Mouse (Mus musculus): ENCODE results near the gene Tmem50b. TPM values are rescaled to one million over a fixed set of nuclear protein-coding genes. Genes with fewer than 3 reads are reported as not detected.
A peak's percentile ranks its signal among the peaks of the same experiment; 100 is the strongest.

The Tmem50b gene
- polyA plus RNA-seq, 1 experiment from 2014 or later, result 60.5 TPM

DNA sequence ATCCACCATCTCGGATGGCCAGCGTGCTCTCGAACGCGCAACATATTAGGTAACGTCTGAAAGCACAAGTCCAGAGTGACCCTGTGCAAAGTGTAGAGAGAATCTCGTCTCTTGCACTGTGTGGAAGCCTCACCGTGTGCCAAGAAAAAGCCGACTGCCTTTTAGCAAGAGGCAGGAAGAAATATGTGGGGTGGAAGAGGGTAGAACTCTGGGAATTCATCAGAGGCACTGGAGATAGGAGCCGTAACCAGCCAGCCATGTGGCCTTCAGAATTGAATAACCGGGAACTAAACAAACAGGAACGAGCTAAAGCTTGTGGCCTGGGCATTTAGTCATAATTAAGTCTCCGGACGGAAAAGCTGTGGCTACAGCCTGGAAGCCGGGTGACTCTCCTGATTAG, 40.9 kb downstream of the Tmem50b start:
- no peak overlapping the region for H3K9ac ChIP-seq (ENCODE audit: low read depth, low read length)
- H3K4me3 ChIP-seq (ENCODE audit: low read depth, low read length), result no peak overlapping the region
- ATAC-seq (replicated peaks; ENCODE audit: insufficient number of reproducible peaks, low FRiP score, low TSS enrichment), result no peak
- H3K27me3 ChIP-seq (ENCODE audit: control insufficient read depth, insufficient read depth, low read length), result no peaks in the 10 kb centered on the region
- peaks cover 23% of the 10 kb centered on the region for H3K4me1 ChIP-seq (ENCODE audit: control insufficient read depth, insufficient read depth, low read length)
- no peak overlapping the region for H3K4me2 ChIP-seq
- no peaks in the 10 kb centered on the region for H3K9me3 ChIP-seq (replicated peaks; ENCODE audit: control insufficient read depth, low read length)
- 85% methylated on average over 15 of the region's 15 CpGs for WGBS (ENCODE audit: insufficient replicate concordance)
- peaks cover 25% of the 10 kb centered on the region for H3K36me3 ChIP-seq (ENCODE audit: control insufficient read depth, insufficient read depth, low read length)
- H3K27ac ChIP-seq (ENCODE audit: low read depth, low read length), result no peak overlapping the region

DNA sequence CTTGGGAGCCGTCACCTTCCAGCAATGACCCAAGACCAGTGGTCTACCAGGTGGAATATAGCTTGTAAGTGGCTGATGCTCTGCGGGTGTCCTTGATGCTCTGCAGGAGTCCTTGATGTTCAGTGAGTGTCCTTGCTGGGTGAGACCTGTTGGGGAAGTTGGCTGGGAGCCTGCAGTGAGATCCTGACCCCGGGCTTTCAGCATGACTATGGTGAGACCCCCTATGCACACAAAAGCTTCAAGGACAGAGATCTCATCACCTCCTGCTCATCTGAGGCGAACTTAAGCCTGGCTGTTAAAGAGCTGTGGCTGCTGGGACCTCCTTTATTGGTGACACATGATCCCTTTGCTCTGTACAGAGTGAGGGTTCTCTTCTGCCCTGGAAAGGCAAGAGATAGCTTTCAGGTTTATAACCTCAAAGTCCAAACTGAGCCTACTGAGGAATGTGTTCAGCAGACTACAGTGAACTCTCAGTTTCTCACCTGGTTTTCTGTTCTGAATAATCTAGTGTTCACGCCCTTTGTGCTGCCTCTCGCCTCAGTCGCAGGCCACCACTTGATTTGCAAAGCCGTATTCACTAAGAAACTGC, 42.5 kb downstream of the Tmem50b start:
- H3K4me3 ChIP-seq (ENCODE audit: low read depth, low read length), result no peak overlapping the region
- no peak overlapping the region for H3K27ac ChIP-seq (ENCODE audit: low read depth, low read length)
- peaks cover 33% of the 10 kb centered on the region for H3K4me1 ChIP-seq (ENCODE audit: control insufficient read depth, insufficient read depth, low read length)
- H3K9me3 ChIP-seq (replicated peaks; ENCODE audit: control insufficient read depth, low read length), result no peaks in the 10 kb centered on the region
- H3K27me3 ChIP-seq (ENCODE audit: control insufficient read depth, insufficient read depth, low read length), result no peaks in the 10 kb centered on the region
- WGBS (ENCODE audit: insufficient replicate concordance), result 75% methylated on average over 8 of the region's 8 CpGs
- no peak overlapping the region for H3K4me2 ChIP-seq
- peaks cover 21% of the 10 kb centered on the region for H3K36me3 ChIP-seq (ENCODE audit: control insufficient read depth, insufficient read depth, low read length)
- no peak overlapping the region for H3K9ac ChIP-seq (ENCODE audit: low read depth, low read length)
- no peak for ATAC-seq (replicated peaks; ENCODE audit: insufficient number of reproducible peaks, low FRiP score, low TSS enrichment)

DNA sequence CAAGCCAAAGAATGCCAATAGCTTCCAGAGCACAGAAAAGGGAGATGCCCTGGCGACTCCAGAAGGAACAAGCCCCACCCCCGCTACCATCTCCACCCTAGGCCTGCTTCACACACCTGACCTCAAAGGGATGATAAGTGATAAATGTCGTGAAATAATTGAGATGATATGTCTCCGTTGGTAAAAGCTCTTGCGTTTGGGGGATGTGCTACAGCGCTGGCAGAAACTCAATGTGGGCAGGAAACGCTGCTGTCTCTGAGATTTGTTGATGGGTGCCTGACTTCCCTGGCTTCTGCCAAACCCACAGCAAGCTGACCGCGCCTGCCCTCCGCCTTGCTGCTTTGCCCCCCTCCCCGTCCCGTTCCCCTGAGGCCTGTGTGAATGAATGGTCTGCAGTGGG, 44.0 kb downstream of the Tmem50b start:
- Histone ChIP-seq H3K36me3 (ENCODE audit: control insufficient read depth, insufficient read depth, low read length) (peaks cover 14% of the 10 kb centered on the region), H3K9me3 (replicated peaks; ENCODE audit: control insufficient read depth, low read length) (no peaks in the 10 kb centered on the region), H3K4me2 (no peak overlapping the region), H3K27ac (ENCODE audit: low read depth, low read length) (no peak overlapping the region), H3K4me3 (ENCODE audit: low read depth, low read length) (no peak overlapping the region), H3K27me3 (ENCODE audit: control insufficient read depth, insufficient read depth, low read length) (no peaks in the 10 kb centered on the region), H3K4me1 (ENCODE audit: control insufficient read depth, insufficient read depth, low read length) (peaks cover 48% of the 10 kb centered on the region), H3K9ac (ENCODE audit: low read depth, low read length) (no peak overlapping the region)
- WGBS (ENCODE audit: insufficient replicate concordance), result 35% methylated on average over 12 of the region's 12 CpGs
- ATAC-seq (replicated peaks; ENCODE audit: insufficient number of reproducible peaks, low FRiP score, low TSS enrichment), result no peak

DNA sequence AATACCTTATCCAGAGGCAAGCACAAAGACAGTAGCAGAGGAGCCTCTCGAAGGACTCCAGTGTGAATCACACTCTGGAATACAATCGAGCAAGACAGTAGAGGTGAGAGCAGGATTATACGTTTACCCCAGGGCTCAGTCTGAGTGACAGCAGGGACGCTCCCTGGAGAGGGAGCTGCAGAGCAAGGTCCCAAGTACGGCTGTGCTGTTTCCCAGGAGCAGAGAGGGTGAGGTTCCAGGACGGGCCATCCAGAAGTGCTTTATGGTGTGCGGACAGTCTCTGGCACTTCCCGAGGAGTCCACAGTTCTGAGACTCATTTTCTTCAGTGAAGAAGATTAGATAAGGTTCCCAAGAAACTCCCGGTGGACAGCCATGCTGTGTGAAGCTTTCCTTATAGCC, 45.5 kb downstream of the Tmem50b start:
- H3K27me3 ChIP-seq (ENCODE audit: control insufficient read depth, insufficient read depth, low read length), result no peaks in the 10 kb centered on the region
- peaks cover 6% of the 10 kb centered on the region; the same call in 1 of the 2 replicates for H3K36me3 ChIP-seq (ENCODE audit: control insufficient read depth, insufficient read depth, low read length)
- no peak overlapping the region for H3K9ac ChIP-seq (ENCODE audit: low read depth, low read length)
- no peak overlapping the region for H3K27ac ChIP-seq (ENCODE audit: low read depth, low read length)
- WGBS (ENCODE audit: insufficient replicate concordance), result 23% methylated on average over 9 of the region's 9 CpGs
- H3K4me2 ChIP-seq, result no peak overlapping the region
- no peak for ATAC-seq (replicated peaks; ENCODE audit: insufficient number of reproducible peaks, low FRiP score, low TSS enrichment)
- H3K9me3 ChIP-seq (replicated peaks; ENCODE audit: control insufficient read depth, low read length), result no peaks in the 10 kb centered on the region
- H3K4me1 ChIP-seq (ENCODE audit: control insufficient read depth, insufficient read depth, low read length), result peaks cover 55% of the 10 kb centered on the region
- no peak overlapping the region for H3K4me3 ChIP-seq (ENCODE audit: low read depth, low read length)

DNA sequence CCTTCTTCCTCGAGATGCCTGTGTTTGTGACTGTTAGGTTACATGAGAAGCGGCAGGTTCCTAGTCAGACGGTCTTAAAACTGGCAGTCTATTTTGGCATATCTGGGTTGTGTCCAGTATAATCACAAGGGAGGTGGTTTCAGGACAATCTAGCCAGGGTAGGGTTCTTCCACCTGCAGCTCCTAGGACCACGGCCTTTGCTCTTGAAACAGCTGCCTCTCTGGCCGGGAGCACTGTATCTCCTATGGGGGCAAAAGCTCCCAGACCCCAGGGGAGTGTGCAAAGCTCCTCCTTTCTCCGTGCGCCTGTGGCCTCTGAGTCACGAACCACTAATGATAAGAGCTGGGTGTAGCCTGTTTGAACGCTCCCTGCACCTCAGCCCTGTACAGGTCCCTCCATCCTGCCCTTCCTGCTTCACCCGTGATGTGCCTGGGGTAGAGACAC, 46.5 kb downstream of the Tmem50b start:
- peak overlapping the region; percentile 1; the same call in 1 of the 2 replicates for H3K27ac ChIP-seq (ENCODE audit: low read depth, low read length)
- ATAC-seq (replicated peaks; ENCODE audit: insufficient number of reproducible peaks, low FRiP score, low TSS enrichment), result 0 out of 2 replicates have a peak, but pooled peaks have one; percentile 29
- H3K36me3 ChIP-seq (ENCODE audit: control insufficient read depth, insufficient read depth, low read length), result peaks cover 6% of the 10 kb centered on the region; the same call in 1 of the 2 replicates
- peaks cover 59% of the 10 kb centered on the region for H3K4me1 ChIP-seq (ENCODE audit: control insufficient read depth, insufficient read depth, low read length)
- H3K4me3 ChIP-seq (ENCODE audit: low read depth, low read length), result 0 out of 2 replicates have a peak overlapping the region, but pooled peaks have one; percentile 9
- H3K27me3 ChIP-seq (ENCODE audit: control insufficient read depth, insufficient read depth, low read length), result no peaks in the 10 kb centered on the region
- 20% methylated on average over 10 of the region's 10 CpGs for WGBS (ENCODE audit: insufficient replicate concordance)
- no peaks in the 10 kb centered on the region for H3K9me3 ChIP-seq (replicated peaks; ENCODE audit: control insufficient read depth, low read length)
- H3K4me2 ChIP-seq, result peak overlapping the region; percentile 46
- H3K9ac ChIP-seq (ENCODE audit: low read depth, low read length), result 0 out of 2 replicates have a peak overlapping the region, but pooled peaks have one; percentile 22

DNA sequence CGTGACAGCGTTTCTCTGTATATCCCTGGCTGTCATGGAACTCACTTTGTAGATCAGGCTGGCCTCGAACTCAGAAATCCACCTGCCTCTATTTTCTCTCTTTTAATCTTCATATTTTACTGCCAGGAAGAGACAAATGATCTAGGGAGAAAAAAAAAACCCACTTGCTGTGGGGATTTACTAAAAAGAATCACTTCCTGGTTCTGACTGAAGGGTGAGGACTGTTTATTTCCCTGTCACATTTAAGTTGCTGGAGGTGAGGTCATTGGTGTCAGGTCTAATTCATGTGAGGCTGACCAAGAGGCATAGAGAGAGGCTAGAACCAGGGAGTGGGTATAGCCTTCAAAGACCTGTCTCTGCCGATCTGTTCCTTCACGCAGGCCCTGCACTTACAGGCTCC, 48.0 kb downstream of the Tmem50b start:
- H3K27ac ChIP-seq (ENCODE audit: low read depth, low read length), result peak overlapping the region; percentile 86
- H3K4me2 ChIP-seq, result peak overlapping the region; percentile 78
- H3K36me3 ChIP-seq (ENCODE audit: control insufficient read depth, insufficient read depth, low read length), result no peaks in the 10 kb centered on the region
- peak overlapping the region; percentile 28; the same call in 1 of the 2 replicates for H3K9ac ChIP-seq (ENCODE audit: low read depth, low read length)
- H3K4me3 ChIP-seq (ENCODE audit: low read depth, low read length), result no peak overlapping the region
- H3K4me1 ChIP-seq (ENCODE audit: control insufficient read depth, insufficient read depth, low read length), result peaks cover 68% of the 10 kb centered on the region
- no peaks in the 10 kb centered on the region for H3K27me3 ChIP-seq (ENCODE audit: control insufficient read depth, insufficient read depth, low read length)
- ATAC-seq (replicated peaks; ENCODE audit: insufficient number of reproducible peaks, low FRiP score, low TSS enrichment), result no peak
- no peaks in the 10 kb centered on the region for H3K9me3 ChIP-seq (replicated peaks; ENCODE audit: control insufficient read depth, low read length)
- WGBS (ENCODE audit: insufficient replicate concordance), result 60% methylated on average over 5 of the region's 5 CpGs

DNA sequence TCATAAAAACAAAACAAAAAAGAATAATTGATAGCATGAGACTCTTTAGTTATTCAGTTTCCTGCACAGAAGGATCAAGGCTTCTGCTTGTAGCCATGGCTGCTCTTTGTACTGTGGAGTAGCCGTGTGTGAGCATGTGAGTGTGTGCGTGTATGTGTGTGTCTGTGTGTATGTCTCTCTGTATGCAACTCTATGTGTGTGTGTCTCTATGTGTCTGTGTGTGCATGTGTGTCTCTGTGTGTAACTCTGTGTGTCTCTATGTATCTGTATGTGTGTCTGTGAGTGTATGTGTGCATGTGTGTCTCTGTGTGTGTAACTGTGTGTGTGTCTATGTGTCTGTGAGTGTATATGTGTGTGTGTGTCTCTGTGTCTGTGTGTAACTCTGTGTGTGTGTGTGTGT, 48.6 kb downstream of the Tmem50b start:
- H3K9me3 ChIP-seq (replicated peaks; ENCODE audit: control insufficient read depth, low read length), result no peaks in the 10 kb centered on the region
- ATAC-seq (replicated peaks; ENCODE audit: insufficient number of reproducible peaks, low FRiP score, low TSS enrichment), result no peak
- H3K4me1 ChIP-seq (ENCODE audit: control insufficient read depth, insufficient read depth, low read length), result peaks cover 62% of the 10 kb centered on the region
- H3K9ac ChIP-seq (ENCODE audit: low read depth, low read length), result peak overlapping the region; percentile 40
- H3K36me3 ChIP-seq (ENCODE audit: control insufficient read depth, insufficient read depth, low read length), result no peaks in the 10 kb centered on the region
- peak overlapping the region; percentile 78 for H3K4me2 ChIP-seq
- WGBS (ENCODE audit: insufficient replicate concordance), result 78% methylated on average over 2 of the region's 2 CpGs
- H3K27me3 ChIP-seq (ENCODE audit: control insufficient read depth, insufficient read depth, low read length), result no peaks in the 10 kb centered on the region
- H3K4me3 ChIP-seq (ENCODE audit: low read depth, low read length), result peak overlapping the region; percentile 100
- H3K27ac ChIP-seq (ENCODE audit: low read depth, low read length), result peak overlapping the region; percentile 86

DNA sequence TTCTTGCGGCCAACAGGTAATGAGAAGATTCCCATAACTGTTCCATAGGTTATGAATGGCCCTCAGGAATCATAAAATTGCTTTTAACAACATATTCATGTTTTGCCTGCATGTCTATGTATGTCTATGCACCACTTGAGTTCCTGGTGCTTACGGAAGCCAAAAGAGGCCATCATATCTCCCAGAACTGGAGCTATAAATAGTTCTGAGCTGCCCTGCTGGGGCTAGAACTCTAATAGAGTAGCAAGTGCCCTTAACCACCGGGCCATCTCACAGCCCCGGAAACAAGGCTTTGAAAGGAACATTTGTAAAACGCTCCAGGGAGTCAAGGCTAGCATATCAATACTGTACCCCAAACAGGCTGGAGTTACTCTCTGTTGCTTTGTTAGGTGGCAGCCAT, 49.0 kb downstream of the Tmem50b start:
- Histone ChIP-seq H3K9ac (ENCODE audit: low read depth, low read length) (peak overlapping the region; percentile 40), H3K9me3 (replicated peaks; ENCODE audit: control insufficient read depth, low read length) (no peaks in the 10 kb centered on the region), H3K36me3 (ENCODE audit: control insufficient read depth, insufficient read depth, low read length) (no peaks in the 10 kb centered on the region), H3K4me2 (peak overlapping the region; percentile 78), H3K4me1 (ENCODE audit: control insufficient read depth, insufficient read depth, low read length) (peaks cover 58% of the 10 kb centered on the region), H3K27ac (ENCODE audit: low read depth, low read length) (peak overlapping the region; percentile 86), H3K27me3 (ENCODE audit: control insufficient read depth, insufficient read depth, low read length) (no peaks in the 10 kb centered on the region), H3K4me3 (ENCODE audit: low read depth, low read length) (peak overlapping the region; percentile 100)
- WGBS (ENCODE audit: insufficient replicate concordance), result 25% methylated on average over 5 of the region's 5 CpGs
- ATAC-seq (replicated peaks; ENCODE audit: insufficient number of reproducible peaks, low FRiP score, low TSS enrichment), result no peak

DNA sequence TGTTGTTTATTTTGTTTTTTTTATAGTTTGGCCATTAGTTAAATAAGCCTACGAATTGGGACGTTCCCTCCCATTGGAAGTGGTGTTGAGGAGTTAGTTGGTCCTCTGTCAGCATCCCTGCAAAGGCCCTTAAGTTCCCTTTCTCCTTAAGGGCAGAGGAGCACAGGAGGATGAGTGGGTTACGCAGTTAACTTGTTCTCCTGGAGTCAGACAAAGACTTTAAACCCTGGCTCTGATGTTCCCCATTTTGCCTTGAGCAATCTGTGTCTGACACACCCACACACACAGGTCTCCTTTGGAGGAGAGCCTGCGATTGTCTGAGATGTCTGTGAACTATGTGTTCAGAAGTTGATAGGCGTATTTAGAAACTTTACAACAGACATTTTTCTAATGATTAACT, 49.6 kb downstream of the Tmem50b start:
- peak overlapping the region; percentile 100 for H3K4me3 ChIP-seq (ENCODE audit: low read depth, low read length)
- ATAC-seq (replicated peaks; ENCODE audit: insufficient number of reproducible peaks, low FRiP score, low TSS enrichment), result no peak
- no peaks in the 10 kb centered on the region for H3K36me3 ChIP-seq (ENCODE audit: control insufficient read depth, insufficient read depth, low read length)
- peak overlapping the region; percentile 78 for H3K4me2 ChIP-seq
- peaks cover 52% of the 10 kb centered on the region for H3K4me1 ChIP-seq (ENCODE audit: control insufficient read depth, insufficient read depth, low read length)
- no peaks in the 10 kb centered on the region for H3K27me3 ChIP-seq (ENCODE audit: control insufficient read depth, insufficient read depth, low read length)
- no peaks in the 10 kb centered on the region for H3K9me3 ChIP-seq (replicated peaks; ENCODE audit: control insufficient read depth, low read length)
- peak overlapping the region; percentile 86 for H3K27ac ChIP-seq (ENCODE audit: low read depth, low read length)
- peak overlapping the region; percentile 99 for H3K9ac ChIP-seq (ENCODE audit: low read depth, low read length)
- 42% methylated on average over 5 of the region's 5 CpGs for WGBS (ENCODE audit: insufficient replicate concordance)
